Mouse (Mus musculus) heart, embryonic 13.5 days (tissue): ENCODE data around the gene Gnaq. TPM values are rescaled to one million over a fixed set of nuclear protein-coding genes. Genes with fewer than 3 reads are reported as not detected.

Experiments used
- ATAC-seq: fragments of 200-750 bp; cut with Nextera tagmentation; 2 replicates; pipeline ENCODE4 v1.8.0; 2017; ENCODE audit warnings: moderate TSS enrichment; ENCODE audit not compliant: insufficient number of reproducible peaks, low FRiP score, low TSS enrichment; ENCODE audit errors: extremely low read depth
- H3K27ac ChIP-seq: fragments of 300-500 bp; sonication (generic); replicated peaks from 2 replicates; pipeline ENCODE4 v1.5.1; 2015; ENCODE audit warnings: moderate library complexity, mild to moderate bottlenecking, inconsistent platforms
- H3K27me3 ChIP-seq: fragments of 300-500 bp; sonication (generic); replicated peaks from 2 replicates; pipeline ENCODE4 v1.6.1; 2015; ENCODE audit warnings: mild to moderate bottlenecking, inconsistent platforms
- H3K36me3 ChIP-seq: fragments of 300-500 bp; sonication (generic); 2 replicates; pipeline ENCODE4 v1.6.1; 2015; ENCODE audit warnings: mild to moderate bottlenecking, inconsistent platforms
- H3K4me1 ChIP-seq: fragments of 300-500 bp; sonication (generic); 2 replicates; pipeline ENCODE4 v1.6.1; 2015; ENCODE audit warnings: inconsistent platforms
- H3K4me2 ChIP-seq: fragments of 300-500 bp; sonication (generic); 2 replicates; pipeline ENCODE4 v1.6.1; 2015; ENCODE audit warnings: inconsistent platforms, mild to moderate bottlenecking, moderate library complexity
- H3K4me3 ChIP-seq: fragments of 300-500 bp; sonication (generic); 2 replicates; pipeline ENCODE4 v1.5.1; 2015; ENCODE audit warnings: moderate library complexity, mild to moderate bottlenecking, inconsistent platforms
- H3K9ac ChIP-seq: fragments of 300-500 bp; sonication (generic); 2 replicates; pipeline ENCODE4 v1.6.1; 2015; ENCODE audit warnings: inconsistent platforms, mild to moderate bottlenecking, moderate library complexity
- H3K9me3 ChIP-seq: fragments of 300-500 bp; sonication (generic); 2 replicates; pipeline ENCODE4 v1.6.1; 2016; ENCODE audit warnings: inconsistent platforms
- WGBS: fragments of 180-500 bp; shearing (Covaris S2); methylation state at CpG from one replicate; pipeline ENCODE4 v1.1.7; 2015; ENCODE audit warnings: mixed read lengths; 5-methylcytosine and 5-hydroxymethylcytosine counted together
- polyA plus RNA-seq: library from polyadenylated mRNA; unstranded; fragments of >200 nt; fragmentation: Nextera tagmentation; extraction: Ambion mirVana; gene quantifications from 2 replicates; pipeline ENCODE4 v1.2.1, GENCODE M21; 2015

Gnaq gene
- polyA plus RNA-seq, 1 experiment from 2014 or later, result 16.9 TPM

GRCm38 (mm10) chr19:16170724-16171123 lies 38.1 kb downstream of the Gnaq start:
- Histone ChIP-seq H3K4me2 (no peak overlapping the region), H3K4me1 (peaks cover 77% of the 10 kb centered on the region), H3K9ac (no peak overlapping the region), H3K27me3 (no peaks in the 10 kb centered on the region), H3K36me3 (no peaks in the 10 kb centered on the region), H3K9me3 (no peaks in the 10 kb centered on the region), H3K27ac (no peak overlapping the region), H3K4me3 (no peak overlapping the region)
- 45% methylated on average over 3 of the region's 3 CpGs for WGBS
- no peak for ATAC-seq

GRCm38 (mm10) chr19:16173721-16174120 lies 41.1 kb downstream of the Gnaq start:
- Histone ChIP-seq H3K27me3 (no peaks in the 10 kb centered on the region), H3K4me2 (peak overlapping the region; percentile 55), H3K9ac (peak overlapping the region; percentile 61), H3K36me3 (no peaks in the 10 kb centered on the region), H3K27ac (peak overlapping the region; percentile 42; the same call in 1 of the 2 replicates), H3K9me3 (no peaks in the 10 kb centered on the region), H3K4me3 (0 out of 2 replicates have a peak overlapping the region, but pooled peaks have one; percentile 11), H3K4me1 (peaks cover 79% of the 10 kb centered on the region)
- 32% methylated on average over 9 of the region's 9 CpGs for WGBS
- no peak for ATAC-seq

GRCm38 (mm10) chr19:16176426-16176825 lies 43.8 kb downstream of the Gnaq start:
- H3K4me2 ChIP-seq, result peak overlapping the region; percentile 39
- WGBS, result 16% methylated on average over 5 of the region's 5 CpGs

GRCm38 (mm10) chr19:16177139-16177727 lies 44.6 kb downstream of the Gnaq start:
- H3K9me3 ChIP-seq, result no peaks in the 10 kb centered on the region
- H3K36me3 ChIP-seq, result no peaks in the 10 kb centered on the region
- no peak overlapping the region for H3K9ac ChIP-seq
- H3K4me2 ChIP-seq, result peak overlapping the region; percentile 39; the same call in 1 of the 2 replicates
- no peak overlapping the region for H3K4me3 ChIP-seq
- ATAC-seq, result no peak
- H3K27me3 ChIP-seq, result no peaks in the 10 kb centered on the region
- H3K27ac ChIP-seq, result peak overlapping the region; percentile 76
- 83% methylated on average over 8 of the region's 8 CpGs for WGBS
- H3K4me1 ChIP-seq, result peaks cover 88% of the 10 kb centered on the region

More at GRCm38 (mm10) chr19:16176426-16176825, 43.8 kb downstream of the Gnaq start:
- peaks cover 80% of the 10 kb centered on the region for H3K4me1 ChIP-seq
- peak overlapping the region; percentile 76 for H3K27ac ChIP-seq
- no peaks in the 10 kb centered on the region for H3K9me3 ChIP-seq
- peak overlapping the region; percentile 64; the same call in 1 of the 2 replicates for H3K9ac ChIP-seq
- H3K27me3 ChIP-seq, result no peaks in the 10 kb centered on the region
- H3K4me3 ChIP-seq, result no peak overlapping the region
- no peaks in the 10 kb centered on the region for H3K36me3 ChIP-seq
- no peak for ATAC-seq

GRCm38 (mm10) chr19:16181258-16181657 lies 48.6 kb downstream of the Gnaq start:
- Histone ChIP-seq H3K4me1 (peaks cover 66% of the 10 kb centered on the region), H3K27ac (peak overlapping the region; percentile 67), H3K9ac (no peak overlapping the region), H3K27me3 (no peaks in the 10 kb centered on the region), H3K4me2 (peak overlapping the region; percentile 19; the same call in 1 of the 2 replicates), H3K36me3 (no peaks in the 10 kb centered on the region), H3K4me3 (no peak overlapping the region), H3K9me3 (no peaks in the 10 kb centered on the region)
- no peak for ATAC-seq
- WGBS, result 30% methylated on average over 3 of the region's 3 CpGs

GRCm38 (mm10) chr19:16181852-16182475 lies 49.3 kb downstream of the Gnaq start:
- Histone ChIP-seq H3K27ac (peak overlapping the region; percentile 67), H3K4me3 (no peak overlapping the region), H3K36me3 (no peaks in the 10 kb centered on the region), H3K9me3 (no peaks in the 10 kb centered on the region), H3K4me1 (peaks cover 61% of the 10 kb centered on the region), H3K9ac (no peak overlapping the region), H3K27me3 (no peaks in the 10 kb centered on the region), H3K4me2 (peak overlapping the region; percentile 19; the same call in 1 of the 2 replicates)
- ATAC-seq, result no peak
- WGBS, result 73% methylated on average over 7 of the region's 7 CpGs

GRCm38 (mm10) chr19:16183592-16184365 lies 51.1 kb downstream of the Gnaq start:
- peaks cover 60% of the 10 kb centered on the region for H3K4me1 ChIP-seq
- no peaks in the 10 kb centered on the region for H3K9me3 ChIP-seq
- no peaks in the 10 kb centered on the region for H3K36me3 ChIP-seq
- whole genome bisulfite sequencing, result 78% methylated on average over 10 of the region's 10 CpGs
- no peak overlapping the region for H3K27ac ChIP-seq
- H3K9ac ChIP-seq, result no peak overlapping the region
- no peak overlapping the region for H3K4me3 ChIP-seq
- H3K27me3 ChIP-seq, result no peaks in the 10 kb centered on the region
- no peak overlapping the region for H3K4me2 ChIP-seq
- ATAC-seq, result no peak

GRCm38 (mm10) chr19:16186984-16187383 lies 54.4 kb downstream of the Gnaq start:
- no peak for ATAC-seq
- no peak overlapping the region for H3K9ac ChIP-seq
- no peaks in the 10 kb centered on the region for H3K36me3 ChIP-seq
- no peak overlapping the region for H3K4me2 ChIP-seq
- 78% methylated on average over 3 of the region's 3 CpGs for WGBS
- no peak overlapping the region for H3K4me3 ChIP-seq
- no peaks in the 10 kb centered on the region for H3K27me3 ChIP-seq
- H3K27ac ChIP-seq, result no peak overlapping the region
- H3K4me1 ChIP-seq, result peaks cover 39% of the 10 kb centered on the region
- no peaks in the 10 kb centered on the region for H3K9me3 ChIP-seq

GRCm38 (mm10) chr19:16187952-16188351 lies 55.3 kb downstream of the Gnaq start:
- no peak for ATAC-seq
- WGBS, result 57% methylated on average over 2 of the region's 2 CpGs
- Histone ChIP-seq H3K4me3 (no peak overlapping the region), H3K4me1 (peaks cover 33% of the 10 kb centered on the region), H3K9me3 (no peaks in the 10 kb centered on the region), H3K36me3 (no peaks in the 10 kb centered on the region), H3K4me2 (no peak overlapping the region), H3K9ac (no peak overlapping the region), H3K27ac (no peak overlapping the region), H3K27me3 (no peaks in the 10 kb centered on the region)

- WGBS, result 57% methylated on average over 9 of the region's 9 CpGs
These were observed 56.6 kb downstream of the Gnaq start for GRCm38 (mm10) chr19:16189066-16189765.

GRCm38 (mm10) chr19:16198162-16198561 lies 65.5 kb downstream of the Gnaq start:
- Histone ChIP-seq H3K4me1 (peaks cover 39% of the 10 kb centered on the region), H3K36me3 (no peaks in the 10 kb centered on the region), H3K9ac (no peak overlapping the region), H3K27me3 (no peaks in the 10 kb centered on the region), H3K27ac (no peak overlapping the region), H3K4me2 (no peak overlapping the region), H3K4me3 (no peak overlapping the region), H3K9me3 (no peaks in the 10 kb centered on the region)
- 80% methylated on average over 3 of the region's 3 CpGs for WGBS
- no peak for ATAC-seq

More at GRCm38 (mm10) chr19:16189066-16189765, 56.6 kb downstream of the Gnaq start:
- no peak for ATAC-seq
- no peak overlapping the region for H3K9ac ChIP-seq
- no peak overlapping the region for H3K4me3 ChIP-seq
- H3K9me3 ChIP-seq, result no peaks in the 10 kb centered on the region
- no peaks in the 10 kb centered on the region for H3K36me3 ChIP-seq
- peaks cover 25% of the 10 kb centered on the region for H3K4me1 ChIP-seq
- no peaks in the 10 kb centered on the region for H3K27me3 ChIP-seq
- H3K4me2 ChIP-seq, result no peak overlapping the region
- no peak overlapping the region for H3K27ac ChIP-seq
